22 mouse cellular contexts compared by ENCODE assay signal in genomic region chr12:94584309-94584708, GRCm38 (mm10).
DNase-seq lines count a peak whose midpoint lies in the region; ATAC-seq and TF ChIP-seq lines count a peak whose summit lies in the region.
"Had no signal": no experiment of that assay in that cellular context is flagged by ENCODE, and none has a peak within 500 bp of the region (broad histone marks: within the 10 kb centered on the region; RNA-seq: fewer than 3 reads in every experiment).

No protein-coding gene starts in this region.

- TF ChIP-seq CTCF in heart, adult 2 months (IDR thresholded peaks at IDR 0.05) = no peak

- H3K36me3 ChIP-seq in heart, embryonic 12.5 days = no peaks in the 10 kb centered on the region
- no peaks in the 10 kb centered on the region for H3K36me3 ChIP-seq in heart, embryonic 10.5 days
- H3K36me3 ChIP-seq in heart, embryonic 14.5 days (ENCODE audit: control insufficient read depth, insufficient read depth, low read length) = no peaks in the 10 kb centered on the region
- H3K36me3 ChIP-seq in heart, embryonic 16.5 days (ENCODE audit: control insufficient read depth, insufficient read depth) = no peaks in the 10 kb centered on the region
- no peaks in the 10 kb centered on the region; the same call in none of the 2 replicates for H3K36me3 ChIP-seq in heart, adult 2 months (ENCODE audit: control insufficient read depth, insufficient read depth, low read length)
- H3K36me3 ChIP-seq: embryonic facial prominence, embryonic 13.5 days; embryonic facial prominence, embryonic 15.5 days; forebrain, embryonic 10.5 days; forebrain, embryonic 12.5 days had no signal

- intact Hi-C loops in heart, adult 2 months (cut with DNase I) = loop anchor here (10.0 kb wide), 1 partner anchor 1110 kb away; the partner anchor contains the start of gene Flrt2

- TF ChIP-seq EP300 in heart, adult 2 months (IDR thresholded peaks at IDR 0.05; ENCODE audit: insufficient read depth, low read depth, low read length) = no peak

- no peak overlapping the region for H3K9ac ChIP-seq in heart, embryonic 12.5 days
- no peak overlapping the region for H3K9ac ChIP-seq in heart, embryonic 14.5 days (ENCODE audit: low read length)
- H3K9ac ChIP-seq in heart, embryonic 16.5 days (ENCODE audit: low read length) = no peak overlapping the region
- H3K9ac ChIP-seq in heart, adult 2 months (ENCODE audit: low read depth, low read length) = no peak overlapping the region
- H3K9ac ChIP-seq: embryonic facial prominence, embryonic 13.5 days; embryonic facial prominence, embryonic 15.5 days; forebrain, embryonic 12.5 days had no signal

- H3K4me1 ChIP-seq in heart, embryonic 12.5 days (replicated peaks) = peaks cover 13% of the 10 kb centered on the region; the same call in 1 of the 2 replicates
- peaks cover 6% of the 10 kb centered on the region; the same call in 1 of the 2 replicates for H3K4me1 ChIP-seq in heart, embryonic 10.5 days
- peaks cover 0 to 29% of the 10 kb centered on the region in 2 experiments; a peak in 2 of 4 replicates for H3K4me1 ChIP-seq in heart, embryonic 14.5 days (ENCODE audit: control insufficient read depth in 2 of 2, insufficient read depth in 2 of 2, low read length in 2 of 2)
- peaks cover 14% of the 10 kb centered on the region for H3K4me1 ChIP-seq in heart, embryonic 16.5 days (ENCODE audit: control insufficient read depth, insufficient read depth, low read length)
- H3K4me1 ChIP-seq in heart, adult 2 months (ENCODE audit: control insufficient read depth, insufficient read depth, low read length) = peaks cover 8% of the 10 kb centered on the region
- H3K4me1 ChIP-seq: embryonic facial prominence, embryonic 13.5 days; embryonic facial prominence, embryonic 15.5 days; forebrain, embryonic 10.5 days; forebrain, embryonic 12.5 days had no signal

- no peak overlapping the region for H3K4me2 ChIP-seq in heart, embryonic 12.5 days
- no peak overlapping the region for H3K4me2 ChIP-seq in heart, embryonic 14.5 days (ENCODE audit: low read length)
- H3K4me2 ChIP-seq in heart, embryonic 16.5 days (ENCODE audit: low read depth, low read length) = no peak overlapping the region
- H3K4me2 ChIP-seq: embryonic facial prominence, embryonic 13.5 days; embryonic facial prominence, embryonic 15.5 days; forebrain, embryonic 12.5 days had no signal

- no peak for TF ChIP-seq POLR2A in heart, adult 2 months (IDR thresholded peaks at IDR 0.05; ENCODE audit: insufficient read depth, low read depth, low read length)

- H3K9me3 ChIP-seq in heart, embryonic 12.5 days (replicated peaks) = no peaks in the 10 kb centered on the region
- no peaks in the 10 kb centered on the region for H3K9me3 ChIP-seq in heart, embryonic 10.5 days
- no peaks in the 10 kb centered on the region for H3K9me3 ChIP-seq in heart, embryonic 14.5 days (ENCODE audit: control insufficient read depth, low read length)
- H3K9me3 ChIP-seq in heart, embryonic 16.5 days (replicated peaks; ENCODE audit: control insufficient read depth, low read length) = no peaks in the 10 kb centered on the region
- H3K9me3 ChIP-seq: embryonic facial prominence, embryonic 13.5 days; embryonic facial prominence, embryonic 15.5 days; forebrain, embryonic 10.5 days; forebrain, embryonic 12.5 days had no signal

- H3K27ac ChIP-seq in heart, embryonic 12.5 days (ENCODE audit: poor library complexity, severe bottlenecking) = no peak overlapping the region
- no peak overlapping the region for H3K27ac ChIP-seq in heart, embryonic 10.5 days
- peak overlapping the region in 1 of 2 experiments; percentile 37; a peak in 1 of 4 replicates for H3K27ac ChIP-seq in heart, embryonic 14.5 days (replicated peaks in 1 of 2; ENCODE audit: control insufficient read depth in 1 of 2, insufficient read depth in 1 of 2, low read depth in 2 of 2, low read length in 2 of 2)
- H3K27ac ChIP-seq in heart, embryonic 16.5 days (ENCODE audit: low read length) = peak overlapping the region; percentile 65
- H3K27ac ChIP-seq in heart, adult 2 months = no peak overlapping the region
- H3K27ac ChIP-seq: embryonic facial prominence, embryonic 13.5 days; embryonic facial prominence, embryonic 15.5 days; forebrain, embryonic 10.5 days; forebrain, embryonic 12.5 days had no signal

- ATAC-seq in heart, embryonic 12.5 days (ENCODE audit: insufficient number of reproducible peaks, low FRiP score) = peak; percentile 39; the same call in 1 of the 2 replicates
- peak; percentile 71; the same call in 1 of the 2 replicates for ATAC-seq in heart, embryonic 14.5 days (ENCODE audit: insufficient number of reproducible peaks, insufficient read depth, low FRiP score, low read depth)
- ATAC-seq in heart, embryonic 16.5 days (replicated peaks; ENCODE audit: extremely low read depth, insufficient read depth, low FRiP score) = peak; percentile 60; the same call in 1 of the 2 replicates
- ATAC-seq: forebrain, embryonic 14.5 days had no signal

- 22% methylated on average over 1 of the region's 1 CpGs for WGBS in heart, embryonic 12.5 days
- WGBS in heart, embryonic 10.5 days = 26% methylated on average over 1 of the region's 1 CpGs
- WGBS in heart, embryonic 14.5 days = 7% methylated on average over 1 of the region's 1 CpGs
- WGBS in heart, embryonic 16.5 days = 35% methylated on average over 1 of the region's 1 CpGs
- WGBS in heart, adult 2 months = 40% methylated on average over 1 of the region's 1 CpGs

- no peaks in the 10 kb centered on the region for H3K79me2 ChIP-seq in heart, adult 2 months (replicated peaks; ENCODE audit: control insufficient read depth, insufficient read depth, low read length)

- no peaks in the 10 kb centered on the region for H3K27me3 ChIP-seq in heart, embryonic 12.5 days (replicated peaks)
- no peaks in the 10 kb centered on the region for H3K27me3 ChIP-seq in heart, embryonic 10.5 days (ENCODE audit: insufficient read depth, poor library complexity, severe bottlenecking)
- H3K27me3 ChIP-seq in heart, embryonic 14.5 days (ENCODE audit: control insufficient read depth, insufficient read depth, low read length) = no peaks in the 10 kb centered on the region
- H3K27me3 ChIP-seq in heart, embryonic 16.5 days (ENCODE audit: control insufficient read depth, insufficient read depth, low read length) = no peaks in the 10 kb centered on the region
- H3K27me3 ChIP-seq in heart, adult 2 months (ENCODE audit: control insufficient read depth, insufficient read depth, low read length) = no peaks in the 10 kb centered on the region
- H3K27me3 ChIP-seq: embryonic facial prominence, embryonic 13.5 days; embryonic facial prominence, embryonic 15.5 days; forebrain, embryonic 12.5 days had no signal

- no peak overlapping the region for H3K4me3 ChIP-seq in heart, embryonic 12.5 days
- H3K4me3 ChIP-seq in heart, embryonic 10.5 days = no peak overlapping the region
- H3K4me3 ChIP-seq in heart, embryonic 14.5 days (ENCODE audit: control insufficient read depth in 1 of 2, insufficient read depth in 1 of 2, low read depth in 1 of 2, low read length in 2 of 2) = no peak overlapping the region
- no peak overlapping the region for H3K4me3 ChIP-seq in heart, embryonic 16.5 days (ENCODE audit: low read length)
- H3K4me3 ChIP-seq in heart, adult 2 months = no peak overlapping the region
- H3K4me3 ChIP-seq: embryonic facial prominence, embryonic 13.5 days; embryonic facial prominence, embryonic 15.5 days; erythroblast, embryonic 14.5 days; forebrain, embryonic 10.5 days; forebrain, embryonic 12.5 days had no signal

- no peak for DNase-seq in heart, embryonic 10.5 days (ENCODE audit: low spot score)
- no peak for DNase-seq in heart, adult 9 months (ENCODE audit: low spot score in 2 of 2)
- no peak for DNase-seq in heart, adult 2 months
- DNase-seq: adrenal gland, adult 2 months; adrenal gland, postnatal 10 days; adrenal gland, postnatal 25 days; cerebellum, adult 11 months; cerebellum, adult 18-20 months; cerebellum, adult 8-10 months; cerebellum, adult 9-11 months; cerebellum, postnatal 14 days; cerebellum, postnatal 36 days; embryo, embryonic 11 days had no signal
